Comparison of ENCODE assay signal across 26 mouse cellular contexts in genomic region chr8:107757083-107757482, GRCm38 (mm10).
A peak's percentile ranks its signal among the peaks of the same experiment; 100 is the strongest.
DNase-seq lines count a peak whose midpoint lies in the region; ATAC-seq and TF ChIP-seq lines count a peak whose summit lies in the region.
"Had no signal": no experiment of that assay in that cellular context is flagged by ENCODE, and none has a peak within 500 bp of the region (broad histone marks: within the 10 kb centered on the region; RNA-seq: fewer than 3 reads in every experiment).

No protein-coding gene starts in this region.

- no peak for TF ChIP-seq CTCF in midbrain, postnatal 0 days (IDR thresholded peaks at IDR 0.05)
- no peak for TF ChIP-seq CTCF in hindbrain, postnatal 0 days (IDR thresholded peaks at IDR 0.05; ENCODE audit: low read depth)

- H3K4me1 ChIP-seq in hindbrain, embryonic 14.5 days (replicated peaks; ENCODE audit: control insufficient read depth, insufficient read depth, low read length), result no peaks in the 10 kb centered on the region
- H3K4me1 ChIP-seq in hindbrain, embryonic 12.5 days, result no peaks in the 10 kb centered on the region
- no peaks in the 10 kb centered on the region for H3K4me1 ChIP-seq in kidney, embryonic 15.5 days
- H3K4me1 ChIP-seq in midbrain, postnatal 0 days (ENCODE audit: insufficient read depth, low read length), result no peaks in the 10 kb centered on the region
- no peaks in the 10 kb centered on the region for H3K4me1 ChIP-seq in midbrain, embryonic 15.5 days
- H3K4me1 ChIP-seq in hindbrain, postnatal 0 days (ENCODE audit: insufficient read depth, low read length), result no peaks in the 10 kb centered on the region
- H3K4me1 ChIP-seq: embryonic facial prominence, embryonic 13.5 days; embryonic facial prominence, embryonic 15.5 days; forebrain, embryonic 10.5 days; forebrain, embryonic 12.5 days had no signal

- no peak overlapping the region for H3K9ac ChIP-seq in hindbrain, embryonic 14.5 days
- H3K9ac ChIP-seq in hindbrain, embryonic 12.5 days, result no peak overlapping the region
- H3K9ac ChIP-seq in kidney, embryonic 15.5 days, result no peak overlapping the region
- H3K9ac ChIP-seq in midbrain, postnatal 0 days (replicated peaks; ENCODE audit: low read length, poor library complexity, severe bottlenecking), result no peak overlapping the region
- no peak overlapping the region for H3K9ac ChIP-seq in midbrain, embryonic 15.5 days
- no peak overlapping the region for H3K9ac ChIP-seq in hindbrain, postnatal 0 days (replicated peaks; ENCODE audit: low read length)
- H3K9ac ChIP-seq: embryonic facial prominence, embryonic 13.5 days; embryonic facial prominence, embryonic 15.5 days; forebrain, embryonic 12.5 days had no signal

- DNase-seq in hindbrain, embryonic 14.5 days (ENCODE audit: low spot score), result peak; percentile 28
- DNase-seq in kidney, adult 8-10 months, result no peak
- DNase-seq in midbrain, postnatal 0 days (ENCODE audit: low spot score), result peak; percentile 39
- peak; percentile 6 for DNase-seq in hindbrain, postnatal 0 days (ENCODE audit: low spot score)
- DNase-seq in T-cell, adult 2 months (ENCODE audit: low spot score), result no peak
- DNase-seq: adrenal gland, adult 8-10 months; adrenal gland, postnatal 14 days; adrenal gland, postnatal 36 days; cerebellum, adult 11 months; cerebellum, adult 18-20 months; cerebellum, adult 8-10 months; cerebellum, adult 9-11 months; cerebellum, postnatal 14 days; cerebellum, postnatal 36 days; embryo, embryonic 11 days had no signal

- H3K36me3 ChIP-seq in hindbrain, embryonic 14.5 days (replicated peaks; ENCODE audit: control insufficient read depth, insufficient read depth), result no peaks in the 10 kb centered on the region
- H3K36me3 ChIP-seq in hindbrain, embryonic 12.5 days, result no peaks in the 10 kb centered on the region
- no peaks in the 10 kb centered on the region for H3K36me3 ChIP-seq in kidney, embryonic 15.5 days
- no peaks in the 10 kb centered on the region for H3K36me3 ChIP-seq in midbrain, postnatal 0 days (ENCODE audit: insufficient read depth, low read length)
- no peaks in the 10 kb centered on the region for H3K36me3 ChIP-seq in midbrain, embryonic 15.5 days (replicated peaks)
- H3K36me3 ChIP-seq in hindbrain, postnatal 0 days (ENCODE audit: insufficient read depth, low read length), result no peaks in the 10 kb centered on the region
- H3K36me3 ChIP-seq: embryonic facial prominence, embryonic 13.5 days; embryonic facial prominence, embryonic 15.5 days; forebrain, embryonic 10.5 days; forebrain, embryonic 12.5 days had no signal

- no peak for ATAC-seq in hindbrain, embryonic 14.5 days (ENCODE audit: low FRiP score)
- no peak for ATAC-seq in hindbrain, embryonic 12.5 days (ENCODE audit: low FRiP score)
- ATAC-seq in kidney, embryonic 15.5 days (replicated peaks; ENCODE audit: low FRiP score), result 0 out of 2 replicates have a peak, but pooled peaks have one; percentile 33
- ATAC-seq in midbrain, postnatal 0 days (ENCODE audit: low FRiP score), result no peak
- ATAC-seq in midbrain, embryonic 15.5 days (replicated peaks), result no peak
- no peak for ATAC-seq in hindbrain, postnatal 0 days
- ATAC-seq: activated CD4-positive, CD25-positive, alpha-beta regulatory T cell, adult 4 months; forebrain, embryonic 14.5 days; forebrain, embryonic 16.5 days had no signal

- no peaks in the 10 kb centered on the region for H3K27me3 ChIP-seq in hindbrain, embryonic 14.5 days (ENCODE audit: control insufficient read depth, insufficient read depth, low read length)
- no peaks in the 10 kb centered on the region for H3K27me3 ChIP-seq in hindbrain, embryonic 12.5 days
- no peaks in the 10 kb centered on the region for H3K27me3 ChIP-seq in kidney, embryonic 15.5 days
- H3K27me3 ChIP-seq in midbrain, postnatal 0 days (ENCODE audit: insufficient read depth, low read length), result no peaks in the 10 kb centered on the region
- no peaks in the 10 kb centered on the region for H3K27me3 ChIP-seq in midbrain, embryonic 15.5 days (replicated peaks)
- no peaks in the 10 kb centered on the region for H3K27me3 ChIP-seq in hindbrain, postnatal 0 days (ENCODE audit: insufficient read depth, low read length)
- H3K27me3 ChIP-seq: embryonic facial prominence, embryonic 13.5 days; embryonic facial prominence, embryonic 15.5 days; forebrain, embryonic 12.5 days had no signal

- WGBS in hindbrain, embryonic 14.5 days, result 52% methylated on average over 7 of the region's 7 CpGs
- 72% methylated on average over 7 of the region's 7 CpGs for WGBS in hindbrain, embryonic 12.5 days
- WGBS in kidney, embryonic 15.5 days, result 50% methylated on average over 7 of the region's 7 CpGs
- WGBS in midbrain, postnatal 0 days, result 80% methylated on average over 7 of the region's 7 CpGs
- 63% methylated on average over 7 of the region's 7 CpGs for WGBS in midbrain, embryonic 15.5 days
- 68% methylated on average over 7 of the region's 7 CpGs for WGBS in hindbrain, postnatal 0 days

- 0 out of 2 replicates have a peak, but pooled peaks cover 1% of the 10 kb centered on the region for H3K9me3 ChIP-seq in hindbrain, embryonic 14.5 days (ENCODE audit: control insufficient read depth, low read length)
- H3K9me3 ChIP-seq in hindbrain, embryonic 12.5 days (replicated peaks), result no peaks in the 10 kb centered on the region
- H3K9me3 ChIP-seq in kidney, embryonic 15.5 days (replicated peaks), result no peaks in the 10 kb centered on the region
- H3K9me3 ChIP-seq in midbrain, postnatal 0 days (ENCODE audit: low read length), result no peaks in the 10 kb centered on the region
- no peaks in the 10 kb centered on the region for H3K9me3 ChIP-seq in midbrain, embryonic 15.5 days
- no peaks in the 10 kb centered on the region for H3K9me3 ChIP-seq in hindbrain, postnatal 0 days (ENCODE audit: low read length)
- H3K9me3 ChIP-seq: embryonic facial prominence, embryonic 13.5 days; embryonic facial prominence, embryonic 15.5 days; forebrain, embryonic 10.5 days; forebrain, embryonic 12.5 days had no signal

- H3K27ac ChIP-seq in hindbrain, embryonic 14.5 days, result no peak overlapping the region
- no peak overlapping the region for H3K27ac ChIP-seq in hindbrain, embryonic 12.5 days
- no peak overlapping the region for H3K27ac ChIP-seq in kidney, embryonic 15.5 days
- no peak overlapping the region for H3K27ac ChIP-seq in midbrain, postnatal 0 days (ENCODE audit: low read depth, low read length)
- H3K27ac ChIP-seq in midbrain, embryonic 15.5 days, result no peak overlapping the region
- H3K27ac ChIP-seq in hindbrain, postnatal 0 days, result no peak overlapping the region
- H3K27ac ChIP-seq: embryonic facial prominence, embryonic 13.5 days; embryonic facial prominence, embryonic 15.5 days; forebrain, embryonic 10.5 days; forebrain, embryonic 12.5 days had no signal

- H3K4me2 ChIP-seq in hindbrain, embryonic 14.5 days (replicated peaks), result no peak overlapping the region
- no peak overlapping the region for H3K4me2 ChIP-seq in hindbrain, embryonic 12.5 days (replicated peaks)
- H3K4me2 ChIP-seq in kidney, embryonic 15.5 days, result no peak overlapping the region
- H3K4me2 ChIP-seq in midbrain, postnatal 0 days (ENCODE audit: low read depth, low read length, poor library complexity, severe bottlenecking), result no peak overlapping the region
- no peak overlapping the region for H3K4me2 ChIP-seq in midbrain, embryonic 15.5 days
- H3K4me2 ChIP-seq in hindbrain, postnatal 0 days (ENCODE audit: low read depth, low read length), result no peak overlapping the region
- H3K4me2 ChIP-seq: embryonic facial prominence, embryonic 13.5 days; embryonic facial prominence, embryonic 15.5 days; forebrain, embryonic 12.5 days had no signal

- no peak overlapping the region for H3K4me3 ChIP-seq in hindbrain, embryonic 14.5 days (replicated peaks; ENCODE audit: low read length)
- no peak overlapping the region for H3K4me3 ChIP-seq in hindbrain, embryonic 12.5 days
- H3K4me3 ChIP-seq in kidney, embryonic 15.5 days (replicated peaks), result no peak overlapping the region
- H3K4me3 ChIP-seq in midbrain, postnatal 0 days (ENCODE audit: low read depth, low read length), result no peak overlapping the region
- H3K4me3 ChIP-seq in midbrain, embryonic 15.5 days, result no peak overlapping the region
- no peak overlapping the region for H3K4me3 ChIP-seq in hindbrain, postnatal 0 days (ENCODE audit: low read length)
- H3K4me3 ChIP-seq: embryonic facial prominence, embryonic 13.5 days; embryonic facial prominence, embryonic 15.5 days; erythroblast, embryonic 14.5 days; forebrain, embryonic 10.5 days; forebrain, embryonic 12.5 days had no signal

Comparison
In these comparisons a context has a peak if more than half of its experiments do, and no peak if none do; other contexts are left out.
1. DNase-seq: peak in hindbrain, embryonic 14.5 days (single experiment), midbrain, postnatal 0 days (single experiment) and hindbrain, postnatal 0 days (single experiment); none in kidney, adult 8-10 months (0 of 2) and T-cell, adult 2 months (single experiment).